Mouse (Mus musculus): ENCODE data around the gene Gm10801.
"Not testable (repeated sequence)": the region's sequence is repeated elsewhere in the genome, so short reads cannot be mapped to it uniquely, and the experiment has no call there.

The Gm10801 gene

DNA sequence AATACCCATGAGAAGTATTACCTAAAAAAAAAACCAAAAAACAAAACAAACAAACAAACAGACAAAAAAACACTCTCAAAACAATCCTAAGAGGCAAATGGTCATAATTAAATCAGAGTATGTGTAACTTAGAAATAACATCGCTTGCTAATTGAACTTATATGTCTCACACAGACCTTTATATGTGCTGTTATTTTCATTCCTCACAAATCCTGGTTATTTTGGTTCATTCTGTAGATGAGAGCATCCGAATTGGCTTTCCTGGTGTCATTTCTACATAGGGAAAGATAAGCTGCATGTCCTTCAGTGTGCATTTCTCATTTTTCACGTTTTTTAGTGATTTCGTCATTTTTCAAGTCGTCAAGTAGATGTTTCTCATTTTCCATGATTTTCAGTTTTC, at the start of gene Gm10801:
Gm10801 (plus strand) TSS at position 301 of the 400 bp plus-strand sequence.
- DNase-seq: not testable (repeated sequence)

DNA sequence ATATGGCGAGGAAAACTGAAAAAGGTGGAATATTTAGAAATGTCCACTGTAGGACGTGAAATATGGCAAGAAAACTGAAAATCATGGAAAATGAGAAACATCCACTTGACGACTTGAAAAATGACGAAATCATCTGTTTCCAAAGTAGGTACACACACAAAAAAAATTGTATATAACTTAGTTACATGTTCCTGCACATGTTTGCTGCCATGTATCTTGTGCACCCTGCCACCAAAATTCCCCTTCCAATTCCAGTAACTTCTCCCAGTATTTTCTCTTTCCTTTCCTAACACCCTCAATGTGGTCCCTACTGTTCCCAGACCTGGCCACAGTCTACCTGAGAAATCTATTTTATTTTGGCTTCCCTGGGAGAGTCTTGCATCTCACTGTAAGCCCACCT, 5.2 kb downstream of the Gm10801 start, which contains the start of gene Gm10800:
Gm10800 (minus strand) TSS at position 101 of the 400 bp plus-strand sequence.
- not testable (repeated sequence) for DNase-seq

GRCm38 (mm10) chr2:98697533-98697932, 35.5 kb downstream of the Gm10801 start:
- no peak for DNase-seq
